Mouse (Mus musculus) left cerebral cortex, postnatal 10 days (tissue): ENCODE measurements around the gene Sdcbp2. TPM values are rescaled to one million over a fixed set of nuclear protein-coding genes. Genes with fewer than 3 reads are reported as not detected.
A peak's percentile ranks its signal among the peaks of the same experiment; 100 is the strongest.

Experiments used
- DNase-seq, 2 experiments: peaks; one replicate each; pipeline ENCODE4 v3.0.0; 2021 to 2022; ENCODE audit warnings: low spot score in 2 of 2, mixed read lengths in 1 of 2; ENCODE audit errors: extremely low spot score in 1 of 2
- intact Hi-C: fragments of 180-260 bp; cut with DNase I; formaldehyde crosslinking; loops from one replicate; pipeline ENCODE4 v1.15.1; 2025
- total RNA-seq, 2 experiments: library from RNA; stranded (reverse); gene quantifications; 2 replicates each; pipeline ENCODE4 v1.2.3; 2021

The Sdcbp2 gene
- total RNA-seq, 2 experiments from 2014 or later: 1.5 to 1.6 TPM

GRCm38 (mm10) chr2:151616551-151617329, 44.3 kb downstream of the Sdcbp2 start:
- DNase-seq: no peak
- intact Hi-C loops: no loop called here

GRCm38 (mm10) chr2:151623776-151624175, 51.4 kb downstream of the Sdcbp2 start:
- DNase-seq: peak in 1 of 2 experiments; percentile 14
- intact Hi-C loops: no loop called here

- intact Hi-C loops: no loop called here
- DNase-seq: no peak
Observed at GRCm38 (mm10) chr2:151626296-151626695, 53.9 kb downstream of the Sdcbp2 start.

GRCm38 (mm10) chr2:151628011-151628410, 55.6 kb downstream of the Sdcbp2 start:
- intact Hi-C loops: no loop called here
- peak in 1 of 2 experiments; percentile 2 for DNase-seq

GRCm38 (mm10) chr2:151629310-151629709, 56.9 kb downstream of the Sdcbp2 start:
- DNase-seq: peak in 1 of 2 experiments; percentile 2
- intact Hi-C loops: no loop called here

GRCm38 (mm10) chr2:151631406-151632158, 59.2 kb downstream of the Sdcbp2 start:
- intact Hi-C loops: no loop called here
- DNase-seq: peak in 1 of 2 experiments; percentile 8

- intact Hi-C loops: no loop called here
- peak; percentile 81 to 82 for DNase-seq
Observed at GRCm38 (mm10) chr2:151632159-151632814, 59.9 kb downstream of the Sdcbp2 start, which contains the start of gene Snph. TSS of gene Snph (minus strand) at chr2:151632593.

- peak in 1 of 2 experiments; percentile 0 for DNase-seq
- intact Hi-C loops: no loop called here
Observed at GRCm38 (mm10) chr2:151632982-151633381, 60.6 kb downstream of the Sdcbp2 start.

GRCm38 (mm10) chr2:151634903-151635302, 62.5 kb downstream of the Sdcbp2 start:
- DNase-seq: peak in 1 of 2 experiments; percentile 2

GRCm38 (mm10) chr2:151635362-151636014, 63.1 kb downstream of the Sdcbp2 start:
- intact Hi-C loops: no loop called here
- peak in 1 of 2 experiments; percentile 15 for DNase-seq

More at GRCm38 (mm10) chr2:151634903-151635302, 62.5 kb downstream of the Sdcbp2 start:
- intact Hi-C loops: no loop called here

GRCm38 (mm10) chr2:151636015-151636402, 63.6 kb downstream of the Sdcbp2 start:
- no peak for DNase-seq
- intact Hi-C loops: no loop called here

Other genes with a start within 250 kb of the Sdcbp2 start
- not detected for gene 4921509C19Rik, start 96.5 kb upstream of the Sdcbp2 start, total RNA-seq
- gene Nsfl1c, start 78.4 kb upstream of the Sdcbp2 start, total RNA-seq: 100 to 1,000 TPM; 146 to 150 TPM
- gene Fkbp1a, start 30.1 kb upstream of the Sdcbp2 start, total RNA-seq: 100 to 1,000 TPM; 558 to 568 TPM
- 100 to 1,000 TPM; 162 to 164 TPM for gene Snph, start 60.0 kb downstream of the Sdcbp2 start, total RNA-seq
- gene Rad21l, start 95.9 kb downstream of the Sdcbp2 start, total RNA-seq: under 1 TPM; 0.63 to 0.66 TPM
- 10 to 100 TPM; 10.8 to 10.9 TPM for gene Tmem74b, start 129.4 kb downstream of the Sdcbp2 start, total RNA-seq
- 10 to 100 TPM; 43.9 to 48.6 TPM for gene Psmf1, start 171.6 kb downstream of the Sdcbp2 start, total RNA-seq